Mouse (Mus musculus): Measurements from ENCODE around the gene Srgap2.

DNA sequence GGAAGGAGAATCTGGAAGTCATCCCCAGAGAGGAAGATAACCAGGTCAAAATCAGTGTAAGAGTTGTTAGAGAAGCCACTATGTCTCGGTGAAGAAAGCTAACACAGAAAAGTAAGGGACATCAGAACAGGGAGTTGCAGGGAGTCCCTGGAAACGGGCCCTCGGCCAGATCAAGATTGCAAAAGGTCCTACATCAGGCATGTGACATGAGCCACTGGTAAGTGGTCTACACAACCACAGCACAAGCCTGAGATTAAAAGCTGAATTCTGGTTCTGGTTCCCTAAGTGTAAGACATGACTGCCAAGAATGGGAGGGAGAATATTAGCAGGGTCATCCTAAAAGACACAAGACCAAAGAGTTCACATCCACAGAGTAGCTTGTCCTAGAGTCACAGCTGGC lies 104.1 kb downstream of the Srgap2 start:
- TF ChIP-seq POLR2A (IDR thresholded peaks at IDR 0.05; ENCODE audit: insufficient read depth, low read length) (no peak), CTCF (IDR thresholded peaks at IDR 0.05; ENCODE audit: low read depth, low read length) (no peak)

Measured in ES-Bruce4 (cell line).